Mouse (Mus musculus): ENCODE data around the gene Nsmce3. TPM values are rescaled to one million over a fixed set of nuclear protein-coding genes. Genes with fewer than 3 reads are reported as not detected.

Nsmce3 gene
- 1.4 TPM in 2 replicates for polyA plus RNA-seq (2012)

- peaks cover 18% of the 10 kb centered on the region for H3K36me3 ChIP-seq (ENCODE audit: control insufficient read depth)
Observed at GRCm38 (mm10) chr7:64872743-64873241, at the start of gene Nsmce3. Gene Nsmce3, minus strand, starts transcription at chr7:64872997.

GRCm38 (mm10) chr7:64921189-64921588 is 48.4 kb upstream of the Nsmce3 start:
- no peaks in the 10 kb centered on the region for H3K27me3 ChIP-seq (ENCODE audit: control insufficient read depth)
- H3K9me3 ChIP-seq (ENCODE audit: control insufficient read depth, low read length), result peaks cover 3% of the 10 kb centered on the region; the same call in 1 of the 2 replicates
- no peaks in the 10 kb centered on the region for H3K4me1 ChIP-seq (ENCODE audit: control insufficient read depth)
- no peaks in the 10 kb centered on the region for H3K36me3 ChIP-seq (ENCODE audit: control insufficient read depth)
- TF ChIP-seq TAL1 (IDR thresholded peaks at IDR 0.05; ENCODE audit: low read length) (no peak), GATA1 (IDR thresholded peaks at IDR 0.05; ENCODE audit: low read length) (no peak)
- no peak overlapping the region for H3K4me3 ChIP-seq (replicated peaks)

More at GRCm38 (mm10) chr7:64872743-64873241, at the start of gene Nsmce3:
- no peaks in the 10 kb centered on the region for H3K9me3 ChIP-seq (ENCODE audit: control insufficient read depth, low read length)
- peak within 1 kb of the TSS; percentile 88 for H3K4me3 ChIP-seq (replicated peaks)
- H3K27me3 ChIP-seq (ENCODE audit: control insufficient read depth), result peaks cover 4% of the 10 kb centered on the region
- TF ChIP-seq TAL1 (IDR thresholded peaks at IDR 0.05; ENCODE audit: low read length), result no peak
- no peak for TF ChIP-seq GATA1 (IDR thresholded peaks at IDR 0.05; ENCODE audit: low read length)
- peaks cover 30% of the 10 kb centered on the region for H3K4me1 ChIP-seq (ENCODE audit: control insufficient read depth)

GRCm38 (mm10) chr7:64920735-64921134 is 47.9 kb upstream of the Nsmce3 start:
- no peaks in the 10 kb centered on the region for H3K4me1 ChIP-seq (ENCODE audit: control insufficient read depth)
- TF ChIP-seq TAL1 (IDR thresholded peaks at IDR 0.05; ENCODE audit: low read length), result no peak
- no peak for TF ChIP-seq GATA1 (IDR thresholded peaks at IDR 0.05; ENCODE audit: low read length)
- no peaks in the 10 kb centered on the region for H3K36me3 ChIP-seq (ENCODE audit: control insufficient read depth)
- H3K9me3 ChIP-seq (ENCODE audit: control insufficient read depth, low read length), result peaks cover 3% of the 10 kb centered on the region; the same call in 1 of the 2 replicates
- H3K4me3 ChIP-seq (replicated peaks), result no peak overlapping the region
- H3K27me3 ChIP-seq (ENCODE audit: control insufficient read depth), result no peaks in the 10 kb centered on the region

GRCm38 (mm10) chr7:64916654-64917053 is 43.9 kb upstream of the Nsmce3 start:
- H3K4me1 ChIP-seq (ENCODE audit: control insufficient read depth), result no peaks in the 10 kb centered on the region
- H3K4me3 ChIP-seq (replicated peaks), result no peak overlapping the region
- H3K9me3 ChIP-seq (ENCODE audit: control insufficient read depth, low read length), result peaks cover 3% of the 10 kb centered on the region; the same call in 1 of the 2 replicates
- TF ChIP-seq GATA1 (IDR thresholded peaks at IDR 0.05; ENCODE audit: low read length) (no peak), TAL1 (IDR thresholded peaks at IDR 0.05; ENCODE audit: low read length) (no peak)
- no peaks in the 10 kb centered on the region for H3K36me3 ChIP-seq (ENCODE audit: control insufficient read depth)
- no peaks in the 10 kb centered on the region for H3K27me3 ChIP-seq (ENCODE audit: control insufficient read depth)

- H3K36me3 ChIP-seq (ENCODE audit: control insufficient read depth), result no peaks in the 10 kb centered on the region
Observed at GRCm38 (mm10) chr7:64915121-64915520, 42.3 kb upstream of the Nsmce3 start.

GRCm38 (mm10) chr7:64911945-64912344 is 39.1 kb upstream of the Nsmce3 start:
- no peak overlapping the region for H3K4me3 ChIP-seq (replicated peaks)
- no peak for TF ChIP-seq GATA1 (IDR thresholded peaks at IDR 0.05; ENCODE audit: low read length)
- no peak for TF ChIP-seq TAL1 (IDR thresholded peaks at IDR 0.05; ENCODE audit: low read length)
- H3K36me3 ChIP-seq (ENCODE audit: control insufficient read depth), result no peaks in the 10 kb centered on the region
- peaks cover 4% of the 10 kb centered on the region for H3K9me3 ChIP-seq (ENCODE audit: control insufficient read depth, low read length)
- no peaks in the 10 kb centered on the region for H3K27me3 ChIP-seq (ENCODE audit: control insufficient read depth)
- no peaks in the 10 kb centered on the region for H3K4me1 ChIP-seq (ENCODE audit: control insufficient read depth)

More at GRCm38 (mm10) chr7:64915121-64915520, 42.3 kb upstream of the Nsmce3 start:
- no peaks in the 10 kb centered on the region for H3K27me3 ChIP-seq (ENCODE audit: control insufficient read depth)
- 0 out of 2 replicates have a peak, but pooled peaks cover 3% of the 10 kb centered on the region for H3K9me3 ChIP-seq (ENCODE audit: control insufficient read depth, low read length)
- H3K4me3 ChIP-seq (replicated peaks), result no peak overlapping the region
- TF ChIP-seq GATA1 (IDR thresholded peaks at IDR 0.05; ENCODE audit: low read length) (no peak), TAL1 (IDR thresholded peaks at IDR 0.05; ENCODE audit: low read length) (no peak)
- no peaks in the 10 kb centered on the region for H3K4me1 ChIP-seq (ENCODE audit: control insufficient read depth)

- no peaks in the 10 kb centered on the region for H3K36me3 ChIP-seq (ENCODE audit: control insufficient read depth)
- no peaks in the 10 kb centered on the region for H3K4me1 ChIP-seq (ENCODE audit: control insufficient read depth)
- H3K27me3 ChIP-seq (ENCODE audit: control insufficient read depth), result no peaks in the 10 kb centered on the region
- peaks cover 4% of the 10 kb centered on the region for H3K9me3 ChIP-seq (ENCODE audit: control insufficient read depth, low read length)
- TF ChIP-seq TAL1 (IDR thresholded peaks at IDR 0.05; ENCODE audit: low read length), result no peak
- TF ChIP-seq GATA1 (IDR thresholded peaks at IDR 0.05; ENCODE audit: low read length), result no peak
- H3K4me3 ChIP-seq (replicated peaks), result no peak overlapping the region
Observed at GRCm38 (mm10) chr7:64910208-64910607, 37.4 kb upstream of the Nsmce3 start.

GRCm38 (mm10) chr7:64906955-64907354 is 34.2 kb upstream of the Nsmce3 start:
- Histone ChIP-seq H3K4me1 (ENCODE audit: control insufficient read depth) (no peaks in the 10 kb centered on the region), H3K27me3 (ENCODE audit: control insufficient read depth) (no peaks in the 10 kb centered on the region), H3K36me3 (ENCODE audit: control insufficient read depth) (no peaks in the 10 kb centered on the region), H3K4me3 (replicated peaks) (no peak overlapping the region), H3K9me3 (ENCODE audit: control insufficient read depth, low read length) (peaks cover 4% of the 10 kb centered on the region)
- TF ChIP-seq GATA1 (IDR thresholded peaks at IDR 0.05; ENCODE audit: low read length) (no peak), TAL1 (IDR thresholded peaks at IDR 0.05; ENCODE audit: low read length) (no peak)

- peaks cover 4% of the 10 kb centered on the region for H3K9me3 ChIP-seq (ENCODE audit: control insufficient read depth, low read length)
- TF ChIP-seq TAL1 (IDR thresholded peaks at IDR 0.05; ENCODE audit: low read length) (no peak), GATA1 (IDR thresholded peaks at IDR 0.05; ENCODE audit: low read length) (no peak)
Observed at GRCm38 (mm10) chr7:64905506-64905905, 32.7 kb upstream of the Nsmce3 start.

GRCm38 (mm10) chr7:64900249-64900648 is 27.5 kb upstream of the Nsmce3 start:
- peaks cover 5% of the 10 kb centered on the region for H3K9me3 ChIP-seq (ENCODE audit: control insufficient read depth, low read length)
- no peaks in the 10 kb centered on the region for H3K36me3 ChIP-seq (ENCODE audit: control insufficient read depth)
- H3K4me1 ChIP-seq (ENCODE audit: control insufficient read depth), result no peaks in the 10 kb centered on the region
- H3K4me3 ChIP-seq (replicated peaks), result no peak overlapping the region
- no peaks in the 10 kb centered on the region for H3K27me3 ChIP-seq (ENCODE audit: control insufficient read depth)
- TF ChIP-seq GATA1 (IDR thresholded peaks at IDR 0.05; ENCODE audit: low read length) (no peak), TAL1 (IDR thresholded peaks at IDR 0.05; ENCODE audit: low read length) (no peak)

More at GRCm38 (mm10) chr7:64905506-64905905, 32.7 kb upstream of the Nsmce3 start:
- no peak overlapping the region for H3K4me3 ChIP-seq (replicated peaks)
- H3K27me3 ChIP-seq (ENCODE audit: control insufficient read depth), result no peaks in the 10 kb centered on the region
- no peaks in the 10 kb centered on the region for H3K36me3 ChIP-seq (ENCODE audit: control insufficient read depth)
- no peaks in the 10 kb centered on the region for H3K4me1 ChIP-seq (ENCODE audit: control insufficient read depth)
